Mouse (Mus musculus) inflammation-experienced regulatory T-cells, adult 6 months (primary cell): ENCODE data around the gene Tstd3. TPM values are rescaled to one million over a fixed set of nuclear protein-coding genes. Genes with fewer than 3 reads are reported as not detected.
A peak's percentile ranks its signal among the peaks of the same experiment; 100 is the strongest.

Experiments used
- ATAC-seq: one replicate; pipeline ENCODE4 v1.8.0; 2017
- polyA plus RNA-seq, 3 experiments: library from polyadenylated mRNA; unstranded; fragments of 100-300 nt; shearing (Covaris generic); gene quantifications; one replicate each; pipeline ENCODE4 v1.2.1; 2017

Tstd3 gene
- 10 to 100 TPM; 22.5 to 49.5 (median 27.5) TPM for polyA plus RNA-seq

- ATAC-seq = peak; percentile 99
Observed at GRCm38 (mm10) chr4:21766863-21767304, at the start of gene Tstd3, which contains the start of gene Usp45. Gene Tstd3, minus strand, starts transcription at chr4:21767212. Gene Usp45, plus strand, starts transcription at chr4:21767156.

GRCm38 (mm10) chr4:21814029-21814428 is 47.0 kb upstream of the Tstd3 start:
- ATAC-seq = peak; percentile 86

- ATAC-seq = no peak
Observed at GRCm38 (mm10) chr4:21812635-21813034, 45.6 kb upstream of the Tstd3 start.

- no peak for ATAC-seq
Observed at GRCm38 (mm10) chr4:21810608-21811007, 43.6 kb upstream of the Tstd3 start.

GRCm38 (mm10) chr4:21807204-21807603 is 40.2 kb upstream of the Tstd3 start:
- ATAC-seq = no peak

- ATAC-seq = no peak
Observed at GRCm38 (mm10) chr4:21801620-21802019, 34.6 kb upstream of the Tstd3 start.

GRCm38 (mm10) chr4:21801013-21801412 is 34.0 kb upstream of the Tstd3 start:
- no peak for ATAC-seq

GRCm38 (mm10) chr4:21793631-21794030 is 26.6 kb upstream of the Tstd3 start:
- no peak for ATAC-seq

- ATAC-seq = no peak
Observed at GRCm38 (mm10) chr4:21789836-21790235, 22.8 kb upstream of the Tstd3 start.

- no peak for ATAC-seq
Observed at GRCm38 (mm10) chr4:21788903-21789302, 21.9 kb upstream of the Tstd3 start.

- ATAC-seq = no peak
Observed at GRCm38 (mm10) chr4:21786268-21786667, 19.3 kb upstream of the Tstd3 start.

GRCm38 (mm10) chr4:21780816-21781726 is 14.1 kb upstream of the Tstd3 start:
- ATAC-seq = no peak

GRCm38 (mm10) chr4:21776946-21777265 is 9.9 kb upstream of the Tstd3 start:
- peak; percentile 34 for ATAC-seq

GRCm38 (mm10) chr4:21776091-21776945 is 9.3 kb upstream of the Tstd3 start:
- peak; percentile 88 for ATAC-seq

- ATAC-seq = no peak
Observed at GRCm38 (mm10) chr4:21772306-21772705, 5.3 kb upstream of the Tstd3 start.

GRCm38 (mm10) chr4:21771064-21771463 is 4.1 kb upstream of the Tstd3 start:
- no peak for ATAC-seq

GRCm38 (mm10) chr4:21766171-21766862 is 695 bp downstream of the Tstd3 start:
- peak; percentile 23 for ATAC-seq

- no peak for ATAC-seq
Observed at GRCm38 (mm10) chr4:21763827-21764226, 3.2 kb downstream of the Tstd3 start.

GRCm38 (mm10) chr4:21761416-21762160 is 5.4 kb downstream of the Tstd3 start:
- ATAC-seq = no peak

- ATAC-seq = no peak
Observed at GRCm38 (mm10) chr4:21758860-21759259, 8.2 kb downstream of the Tstd3 start.

GRCm38 (mm10) chr4:21755123-21755789 is 11.8 kb downstream of the Tstd3 start:
- peak; percentile 34 for ATAC-seq
